Mouse (Mus musculus): ENCODE data around the gene Hmx3.

DNA sequence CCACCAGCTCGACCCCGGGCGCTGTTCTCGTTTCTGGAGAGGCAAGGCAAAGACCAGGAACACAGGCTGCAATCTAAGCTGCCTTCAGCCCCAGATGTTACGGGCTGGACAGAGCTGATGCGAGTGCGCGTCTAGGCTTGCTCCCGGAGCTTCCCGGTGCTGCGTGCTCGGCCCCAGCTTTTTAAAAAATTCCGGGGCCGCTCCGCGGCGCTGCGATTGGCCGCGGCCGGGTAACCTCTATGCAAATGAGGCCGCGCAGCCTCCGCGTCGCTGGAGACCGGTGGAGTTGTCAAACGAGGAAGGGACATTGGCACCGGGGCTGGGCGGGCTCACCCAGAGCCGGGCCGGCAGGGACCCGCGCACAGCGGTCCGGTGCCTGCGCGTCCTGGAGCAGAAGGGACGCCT, 11.1 kb downstream of the Hmx3 start:
- no peak for TF ChIP-seq CTCF (IDR thresholded peaks at IDR 0.05; ENCODE audit: extremely low read depth, insufficient read depth, low read length)
- TF ChIP-seq POLR2A (IDR thresholded peaks at IDR 0.05; ENCODE audit: extremely low read depth, insufficient read depth, low read length), result no peak

Data from cortical plate, adult 2 months (tissue).